Mouse (Mus musculus): ENCODE results near the gene Slc29a1. TPM values are rescaled to one million over a fixed set of nuclear protein-coding genes. Genes with fewer than 3 reads are reported as not detected.
A peak's percentile ranks its signal among the peaks of the same experiment; 100 is the strongest.

Slc29a1 gene
- polyA plus RNA-seq, 1 experiment from 2014 or later: 46.8 TPM

GRCm38 (mm10) chr17:45588370-45588769 is 11.0 kb downstream of the Slc29a1 start:
- Histone ChIP-seq H3K9ac (ENCODE audit: low read length) (no peak overlapping the region), H3K4me1 (ENCODE audit: control insufficient read depth, insufficient read depth, low read length) (peaks cover 17% of the 10 kb centered on the region), H3K27ac (ENCODE audit: low read depth, low read length) (no peak overlapping the region), H3K4me2 (no peak overlapping the region), H3K9me3 (ENCODE audit: control insufficient read depth, low read length) (no peaks in the 10 kb centered on the region; the same call in 1 of the 2 replicates), H3K36me3 (ENCODE audit: control insufficient read depth, insufficient read depth, low read length) (peaks cover 5% of the 10 kb centered on the region; the same call in 1 of the 2 replicates), H3K27me3 (ENCODE audit: control insufficient read depth, insufficient read depth, low read length) (no peaks in the 10 kb centered on the region; the same call in 1 of the 2 replicates), H3K4me3 (ENCODE audit: low read depth, low read length) (no peak overlapping the region)
- no peak for DNase-seq (ENCODE audit: low spot score, missing footprints)
- 94% methylated on average over 7 of the region's 7 CpGs for WGBS
- ATAC-seq (ENCODE audit: low FRiP score): no peak

GRCm38 (mm10) chr17:45586449-45586837 is 13.0 kb downstream of the Slc29a1 start:
- ATAC-seq (ENCODE audit: low FRiP score) (no peak), DNase-seq (ENCODE audit: low spot score, missing footprints) (no peak)
- Histone ChIP-seq H3K4me1 (ENCODE audit: control insufficient read depth, insufficient read depth, low read length) (peaks cover 15% of the 10 kb centered on the region), H3K27me3 (ENCODE audit: control insufficient read depth, insufficient read depth, low read length) (no peaks in the 10 kb centered on the region), H3K36me3 (ENCODE audit: control insufficient read depth, insufficient read depth, low read length) (peaks cover 5% of the 10 kb centered on the region; the same call in 1 of the 2 replicates), H3K9ac (ENCODE audit: low read length) (no peak overlapping the region), H3K27ac (ENCODE audit: low read depth, low read length) (no peak overlapping the region), H3K9me3 (ENCODE audit: control insufficient read depth, low read length) (no peaks in the 10 kb centered on the region; the same call in 1 of the 2 replicates), H3K4me3 (ENCODE audit: low read depth, low read length) (no peak overlapping the region), H3K4me2 (no peak overlapping the region)
- WGBS: 94% methylated on average over 3 of the region's 3 CpGs

- H3K27ac ChIP-seq (ENCODE audit: low read depth, low read length): 0 out of 2 replicates have a peak overlapping the region, but pooled peaks have one; percentile 41
- no peak for DNase-seq (ENCODE audit: low spot score, missing footprints)
- peaks cover 5% of the 10 kb centered on the region; the same call in 1 of the 2 replicates for H3K36me3 ChIP-seq (ENCODE audit: control insufficient read depth, insufficient read depth, low read length)
- no peak overlapping the region for H3K4me2 ChIP-seq
- H3K9me3 ChIP-seq (ENCODE audit: control insufficient read depth, low read length): no peaks in the 10 kb centered on the region; the same call in 1 of the 2 replicates
- no peak overlapping the region for H3K4me3 ChIP-seq (ENCODE audit: low read depth, low read length)
- H3K9ac ChIP-seq (ENCODE audit: low read length): no peak overlapping the region
- WGBS: 55% methylated on average over 23 of the region's 23 CpGs
- no peaks in the 10 kb centered on the region for H3K27me3 ChIP-seq (ENCODE audit: control insufficient read depth, insufficient read depth, low read length)
- peaks cover 15% of the 10 kb centered on the region for H3K4me1 ChIP-seq (ENCODE audit: control insufficient read depth, insufficient read depth, low read length)
- ATAC-seq (ENCODE audit: low FRiP score): no peak
These were observed 13.5 kb downstream of the Slc29a1 start for GRCm38 (mm10) chr17:45585725-45586448.

GRCm38 (mm10) chr17:45584939-45585678 is 14.3 kb downstream of the Slc29a1 start:
- Histone ChIP-seq H3K4me3 (ENCODE audit: low read depth, low read length) (no peak overlapping the region), H3K27ac (ENCODE audit: low read depth, low read length) (peak overlapping the region; percentile 41; the same call in 1 of the 2 replicates), H3K36me3 (ENCODE audit: control insufficient read depth, insufficient read depth, low read length) (peaks cover 5% of the 10 kb centered on the region; the same call in 1 of the 2 replicates), H3K9ac (ENCODE audit: low read length) (peak overlapping the region; percentile 36), H3K27me3 (ENCODE audit: control insufficient read depth, insufficient read depth, low read length) (no peaks in the 10 kb centered on the region), H3K9me3 (ENCODE audit: control insufficient read depth, low read length) (no peaks in the 10 kb centered on the region; the same call in 1 of the 2 replicates), H3K4me1 (ENCODE audit: control insufficient read depth, insufficient read depth, low read length) (peaks cover 15% of the 10 kb centered on the region), H3K4me2 (no peak overlapping the region)
- WGBS: 12% methylated on average over 14 of the region's 14 CpGs
- DNase-seq (ENCODE audit: low spot score, missing footprints): peak; percentile 98
- peak; percentile 75 for ATAC-seq (ENCODE audit: low FRiP score)

GRCm38 (mm10) chr17:45584096-45584896 is 15.1 kb downstream of the Slc29a1 start:
- H3K4me1 ChIP-seq (ENCODE audit: control insufficient read depth, insufficient read depth, low read length): peaks cover 15% of the 10 kb centered on the region
- H3K9ac ChIP-seq (ENCODE audit: low read length): peak overlapping the region; percentile 36; the same call in 1 of the 2 replicates
- no peaks in the 10 kb centered on the region; the same call in 1 of the 2 replicates for H3K9me3 ChIP-seq (ENCODE audit: control insufficient read depth, low read length)
- DNase-seq (ENCODE audit: low spot score, missing footprints): no peak
- no peak overlapping the region for H3K4me3 ChIP-seq (ENCODE audit: low read depth, low read length)
- H3K4me2 ChIP-seq: no peak overlapping the region
- peak overlapping the region; percentile 36 for H3K27ac ChIP-seq (ENCODE audit: low read depth, low read length)
- peak; percentile 34 for ATAC-seq (ENCODE audit: low FRiP score)
- WGBS: 40% methylated on average over 12 of the region's 12 CpGs
- peaks cover 5% of the 10 kb centered on the region; the same call in 1 of the 2 replicates for H3K36me3 ChIP-seq (ENCODE audit: control insufficient read depth, insufficient read depth, low read length)
- no peaks in the 10 kb centered on the region for H3K27me3 ChIP-seq (ENCODE audit: control insufficient read depth, insufficient read depth, low read length)

GRCm38 (mm10) chr17:45582715-45583355 is 16.6 kb downstream of the Slc29a1 start:
- 77% methylated on average over 6 of the region's 6 CpGs for WGBS
- Histone ChIP-seq H3K4me1 (ENCODE audit: control insufficient read depth, insufficient read depth, low read length) (peaks cover 15% of the 10 kb centered on the region), H3K27me3 (ENCODE audit: control insufficient read depth, insufficient read depth, low read length) (no peaks in the 10 kb centered on the region), H3K9ac (ENCODE audit: low read length) (no peak overlapping the region), H3K4me3 (ENCODE audit: low read depth, low read length) (no peak overlapping the region), H3K9me3 (ENCODE audit: control insufficient read depth, low read length) (no peaks in the 10 kb centered on the region; the same call in 1 of the 2 replicates), H3K27ac (ENCODE audit: low read depth, low read length) (no peak overlapping the region), H3K4me2 (no peak overlapping the region), H3K36me3 (ENCODE audit: control insufficient read depth, insufficient read depth, low read length) (peaks cover 5% of the 10 kb centered on the region; the same call in 1 of the 2 replicates)
- no peak for ATAC-seq (ENCODE audit: low FRiP score)
- DNase-seq (ENCODE audit: low spot score, missing footprints): no peak

- no peak for ATAC-seq (ENCODE audit: low FRiP score)
These were observed 17.2 kb downstream of the Slc29a1 start for GRCm38 (mm10) chr17:45582188-45582587.

GRCm38 (mm10) chr17:45581567-45581983 is 17.8 kb downstream of the Slc29a1 start:
- Histone ChIP-seq H3K9ac (ENCODE audit: low read length) (no peak overlapping the region), H3K9me3 (ENCODE audit: control insufficient read depth, low read length) (no peaks in the 10 kb centered on the region; the same call in 1 of the 2 replicates), H3K4me2 (no peak overlapping the region), H3K4me3 (ENCODE audit: low read depth, low read length) (no peak overlapping the region), H3K27ac (ENCODE audit: low read depth, low read length) (no peak overlapping the region), H3K4me1 (ENCODE audit: control insufficient read depth, insufficient read depth, low read length) (peaks cover 15% of the 10 kb centered on the region), H3K36me3 (ENCODE audit: control insufficient read depth, insufficient read depth, low read length) (0 out of 2 replicates have a peak, but pooled peaks cover 2% of the 10 kb centered on the region), H3K27me3 (ENCODE audit: control insufficient read depth, insufficient read depth, low read length) (no peaks in the 10 kb centered on the region)
- peak; percentile 94 for DNase-seq (ENCODE audit: low spot score, missing footprints)
- WGBS: 14% methylated on average over 2 of the region's 2 CpGs
- no peak for ATAC-seq (ENCODE audit: low FRiP score)

More at GRCm38 (mm10) chr17:45582188-45582587, 17.2 kb downstream of the Slc29a1 start:
- DNase-seq (ENCODE audit: low spot score, missing footprints): no peak
- no peaks in the 10 kb centered on the region; the same call in 1 of the 2 replicates for H3K9me3 ChIP-seq (ENCODE audit: control insufficient read depth, low read length)
- H3K36me3 ChIP-seq (ENCODE audit: control insufficient read depth, insufficient read depth, low read length): peaks cover 5% of the 10 kb centered on the region; the same call in 1 of the 2 replicates
- H3K4me2 ChIP-seq: no peak overlapping the region
- H3K4me1 ChIP-seq (ENCODE audit: control insufficient read depth, insufficient read depth, low read length): peaks cover 15% of the 10 kb centered on the region
- H3K27ac ChIP-seq (ENCODE audit: low read depth, low read length): no peak overlapping the region
- 93% methylated on average over 6 of the region's 6 CpGs for WGBS
- no peak overlapping the region for H3K9ac ChIP-seq (ENCODE audit: low read length)
- no peaks in the 10 kb centered on the region for H3K27me3 ChIP-seq (ENCODE audit: control insufficient read depth, insufficient read depth, low read length)
- H3K4me3 ChIP-seq (ENCODE audit: low read depth, low read length): no peak overlapping the region

All from midbrain, embryonic 11.5 days (tissue).